Mouse (Mus musculus): ENCODE data around the gene Pitpna.
"Not testable (repeated sequence)": the region's sequence is repeated elsewhere in the genome, so short reads cannot be mapped to it uniquely, and the experiment has no call there.

The Pitpna gene

GRCm38 (mm10) chr11:75594431-75594830, 6.5 kb downstream of the Pitpna start:
- peak; percentile 33 to 56 for DNase-seq

GRCm38 (mm10) chr11:75595404-75595803, 7.5 kb downstream of the Pitpna start:
- no peak for DNase-seq

GRCm38 (mm10) chr11:75595816-75596215, 7.9 kb downstream of the Pitpna start:
- DNase-seq = no peak

GRCm38 (mm10) chr11:75596726-75597255, 8.9 kb downstream of the Pitpna start:
- DNase-seq = no peak

GRCm38 (mm10) chr11:75598004-75598403, 10.1 kb downstream of the Pitpna start:
- DNase-seq = no peak

GRCm38 (mm10) chr11:75599802-75600201, 11.9 kb downstream of the Pitpna start:
- not testable (repeated sequence) for DNase-seq

GRCm38 (mm10) chr11:75604826-75605225, 16.9 kb downstream of the Pitpna start:
- DNase-seq = no peak

GRCm38 (mm10) chr11:75605318-75605717, 17.4 kb downstream of the Pitpna start:
- DNase-seq = no peak

GRCm38 (mm10) chr11:75608776-75609175, 20.9 kb downstream of the Pitpna start:
- no peak for DNase-seq

GRCm38 (mm10) chr11:75610021-75610420, 22.1 kb downstream of the Pitpna start:
- no peak for DNase-seq

GRCm38 (mm10) chr11:75614769-75615168, 26.9 kb downstream of the Pitpna start:
- DNase-seq = no peak

GRCm38 (mm10) chr11:75615556-75615955, 27.7 kb downstream of the Pitpna start:
- DNase-seq = no peak

GRCm38 (mm10) chr11:75619133-75619532, 31.2 kb downstream of the Pitpna start:
- DNase-seq = peak; percentile 58

- no peak for DNase-seq
Measured at GRCm38 (mm10) chr11:75620136-75620780, 32.4 kb downstream of the Pitpna start.

GRCm38 (mm10) chr11:75621426-75621825, 33.5 kb downstream of the Pitpna start:
- DNase-seq = no peak

- peak; percentile 47 to 66 for DNase-seq
Measured at GRCm38 (mm10) chr11:75622588-75623329, 34.9 kb downstream of the Pitpna start.

- DNase-seq = no peak
Measured at GRCm38 (mm10) chr11:75624102-75624554, 36.2 kb downstream of the Pitpna start.

- DNase-seq = no peak
Measured at GRCm38 (mm10) chr11:75625820-75626219, 37.9 kb downstream of the Pitpna start.

- DNase-seq = no peak
Measured at GRCm38 (mm10) chr11:75630098-75630497, 42.2 kb downstream of the Pitpna start.

- peak; percentile 95 to 99 for DNase-seq
Measured at GRCm38 (mm10) chr11:75630645-75631229, 42.8 kb downstream of the Pitpna start, which contains the start of gene Inpp5k. Gene Inpp5k, plus strand, starts transcription at chr11:75630988.

GRCm38 (mm10) chr11:75631561-75632225, 43.8 kb downstream of the Pitpna start:
- peak in 1 of 2 experiments; percentile 39 for DNase-seq

- no peak for DNase-seq
Measured at GRCm38 (mm10) chr11:75632921-75633320, 45.0 kb downstream of the Pitpna start.

- no peak for DNase-seq
Measured at GRCm38 (mm10) chr11:75634801-75635200, 46.9 kb downstream of the Pitpna start.
